Comparison of ENCODE assay signal across 17 mouse cellular contexts in genomic region chrX:160441272-160441671, GRCm38 (mm10). TPM values are rescaled to one million over a fixed set of nuclear protein-coding genes. Genes with fewer than 3 reads are reported as not detected.
DNase-seq lines count a peak whose midpoint lies in the region.
"Had no signal": no experiment of that assay in that cellular context is flagged by ENCODE, and none has a peak within 500 bp of the region (broad histone marks: within the 10 kb centered on the region; RNA-seq: fewer than 3 reads in every experiment).

No protein-coding gene starts in this region.

- DNase-seq in gastrocnemius, postnatal 14 days = peak; percentile 7
- DNase-seq in gastrocnemius, adult 8-10 months (ENCODE audit: low spot score in 2 of 2) = no peak
- DNase-seq in heart, postnatal 4 days = peak; percentile 8
- no peak for DNase-seq in heart, adult 11 months
- peak; percentile 16 for DNase-seq in Muller cell, postnatal 12 days (ENCODE audit: inconsistent ontology term)
- DNase-seq in brain, adult 2 months (ENCODE audit: low read depth, low spot score) = peak; percentile 14
- no peak for DNase-seq in spleen, postnatal 4 days (ENCODE audit: low spot score in 2 of 2)
- DNase-seq: adrenal gland, adult 2 months; adrenal gland, postnatal 14 days; cerebellum, adult 11-12 months; cerebellum, adult 8-10 months; cerebellum, postnatal 10 days; cerebellum, postnatal 36 days; kidney, adult 11 months; kidney, adult 8-10 months had no signal

- intact Hi-C loops in gastrocnemius, postnatal 14 days (cut with DNase I; ENCODE audit: low total_unique reads) = no loop called here

RNA-seq across cellular contexts. Expression of gene Adgrg2, which starts 50.8 kb away (rescaled TPM):
- 1 to 10 TPM; 1.7 to 1.8 TPM for total RNA-seq in gastrocnemius, postnatal 14 days (2021)
- total RNA-seq in gastrocnemius, adult 8-10 months (2022) = 1 to 10 TPM in 1 of 4 experiments, under 1 TPM in 3; 0.54 to 1.9 (median 0.69) TPM
- total RNA-seq in heart, postnatal 4 days (2021) = 1 to 10 TPM in 1 of 2 experiments, under 1 TPM in 1; 0.64 to 1.3 TPM
- total RNA-seq: hematopoietic stem cell, adult 5-6 weeks; MEL had no signal

Comparison
In these comparisons a context has a peak if more than half of its experiments do, and no peak if none do; other contexts are left out.
1. DNase-seq: peak in gastrocnemius, postnatal 14 days (single experiment), heart, postnatal 4 days (single experiment), Muller cell, postnatal 12 days (single experiment) and brain, adult 2 months (single experiment); none in gastrocnemius, adult 8-10 months (0 of 2), heart, adult 11 months (single experiment) and spleen, postnatal 4 days (0 of 2).